Mouse (Mus musculus) liver, postnatal 0 days (tissue): ENCODE measurements around the gene Arl5c.

Source experiments
- CTCF ChIP-seq: sonication (generic); IDR thresholded peaks from 2 replicates; pipeline ENCODE4 v1.5.1; 2016; ENCODE audit warnings: antibody characterized with exemption, low read depth
- EP300 ChIP-seq: IDR thresholded peaks from 2 replicates; pipeline ENCODE4 v1.6.1; 2016; ENCODE audit warnings: antibody characterized with exemption, low read depth, mild to moderate bottlenecking

- peak; percentile 67 for TF ChIP-seq CTCF
- TF ChIP-seq EP300: no peak
These were observed 35.1 kb downstream of the Arl5c start for GRCm38 (mm10) chr11:97960907-97961306.
